Mouse (Mus musculus) CH12.LX (cell line): ENCODE measurements around the gene Col4a4. TPM values are rescaled to one million over a fixed set of nuclear protein-coding genes. Genes with fewer than 3 reads are reported as not detected.

Source experiments
- DNase-seq: peaks from one replicate; pipeline ENCODE4 v3.0.0-alpha.2; 2013; ENCODE audit errors: extremely low read depth
- H3K27ac ChIP-seq: 2 replicates; pipeline ENCODE4 v1.5.1; 2012; ENCODE audit warnings: low read depth, mild to moderate bottlenecking, control low read depth, moderate library complexity; ENCODE audit not compliant: insufficient read depth
- H3K27me3 ChIP-seq: replicated peaks from 2 replicates; pipeline ENCODE3; 2012; ENCODE audit warnings: inconsistent platforms
- H3K36me3 ChIP-seq, 2 experiments: replicated peaks in 1 of 2; 2 replicates each; pipeline versions ENCODE3 to v1.6.1; 2012; ENCODE audit warnings: inconsistent platforms in 1 of 2, low read length in 1 of 2, mild to moderate bottlenecking in 1 of 2, mixed read lengths in 1 of 2, moderate library complexity in 1 of 2; ENCODE audit not compliant: control insufficient read depth in 1 of 2, insufficient read depth in 1 of 2
- H3K4me1 ChIP-seq, 2 experiments: 2 replicates each; pipeline ENCODE4 v1.6.1; 2012; ENCODE audit warnings: inconsistent platforms in 1 of 2, moderate library complexity in 1 of 2; ENCODE audit not compliant: insufficient read depth in 2 of 2, control insufficient read depth in 1 of 2
- H3K4me2 ChIP-seq: 2 replicates; pipeline ENCODE4 v1.6.1; 2012; ENCODE audit warnings: low read depth, mild to moderate bottlenecking, control low read depth; ENCODE audit not compliant: poor library complexity, insufficient read depth, severe bottlenecking
- H3K4me3 ChIP-seq, 3 experiments: fragments of 150-350 bp in 1 of 3; sonication (generic) in 1 of 3; replicated peaks in 1 of 3; 2 replicates each; pipeline versions ENCODE3 to v1.5.1; 2011 to 2012; ENCODE audit warnings: low read depth in 2 of 3, low read length in 2 of 3, mild to moderate bottlenecking in 2 of 3, moderate library complexity in 2 of 3, control low read depth in 1 of 3, improper control_type of control experiment in 1 of 3, inconsistent platforms in 1 of 3, mixed read lengths in 1 of 3; ENCODE audit not compliant: poor library complexity in 1 of 3
- H3K79me2 ChIP-seq: replicated peaks from 2 replicates; pipeline ENCODE4 v1.6.1; 2012; ENCODE audit warnings: mild to moderate bottlenecking, moderate library complexity; ENCODE audit not compliant: control insufficient read depth, poor library complexity, insufficient read depth, severe bottlenecking; ENCODE audit errors: extremely low read depth
- H3K9ac ChIP-seq: 2 replicates; pipeline ENCODE4 v1.6.1; 2012; ENCODE audit warnings: low read depth, mild to moderate bottlenecking, control low read depth, moderate library complexity; ENCODE audit not compliant: insufficient read depth
- H3K9me3 ChIP-seq: replicated peaks from 2 replicates; pipeline ENCODE3; 2012; ENCODE audit warnings: low read length, inconsistent platforms, mixed read lengths
- BHLHE40 ChIP-seq: IDR thresholded peaks from 2 replicates; pipeline ENCODE4 v1.6.1; 2011; ENCODE audit warnings: mild to moderate bottlenecking, low read depth, low read length, improper control_type of control experiment
- CHD2 ChIP-seq: IDR thresholded peaks from 2 replicates; pipeline ENCODE4 v1.6.1; 2011; ENCODE audit warnings: low read length, improper control_type of control experiment
- ELF1 ChIP-seq: IDR thresholded peaks from 2 replicates; pipeline ENCODE4 v1.6.1; 2014; ENCODE audit warnings: low read depth, mild to moderate bottlenecking, inconsistent platforms, low read length, improper control_type of control experiment
- EP300 ChIP-seq: IDR thresholded peaks from 2 replicates; pipeline ENCODE4 v1.6.1; 2011; ENCODE audit warnings: low read length, improper control_type of control experiment
- GABPA ChIP-seq: IDR thresholded peaks from 2 replicates; pipeline ENCODE4 v1.6.1; 2012; ENCODE audit warnings: low read depth, low read length, improper control_type of control experiment, inconsistent platforms; ENCODE audit not compliant: insufficient replicate concordance
- HCFC1 ChIP-seq: IDR thresholded peaks from 2 replicates; pipeline ENCODE4 v1.6.1; 2012; ENCODE audit warnings: low read depth, mild to moderate bottlenecking, inconsistent platforms, low read length, improper control_type of control experiment
- IRF4 ChIP-seq: IDR thresholded peaks from 2 replicates; pipeline ENCODE4 v1.6.1; 2014; ENCODE audit warnings: low read depth, mild to moderate bottlenecking, inconsistent platforms, low read length, improper control_type of control experiment
- JUN ChIP-seq: IDR thresholded peaks from 2 replicates; pipeline ENCODE4 v1.6.1; 2011; ENCODE audit warnings: low read depth, mild to moderate bottlenecking, low read length, improper control_type of control experiment, moderate library complexity; ENCODE audit not compliant: insufficient read depth
- JUND ChIP-seq: conservative IDR thresholded peaks from 2 replicates; pipeline ENCODE4 v1.6.1; 2011; ENCODE audit warnings: low read depth, low read length, improper control_type of control experiment
- KAT2A ChIP-seq: IDR thresholded peaks from 2 replicates; pipeline ENCODE4 v1.6.1; 2012; ENCODE audit warnings: low read length, improper control_type of control experiment, inconsistent platforms; ENCODE audit not compliant: insufficient replicate concordance
- MAFK ChIP-seq: IDR thresholded peaks from 2 replicates; pipeline ENCODE4 v1.6.1; 2011; ENCODE audit warnings: low read length, improper control_type of control experiment; ENCODE audit not compliant: insufficient replicate concordance
- MAX ChIP-seq: IDR thresholded peaks from 2 replicates; pipeline ENCODE4 v1.6.1; 2011; ENCODE audit warnings: low read length, improper control_type of control experiment
- MAZ ChIP-seq: IDR thresholded peaks from 2 replicates; pipeline ENCODE4 v1.6.1; 2012; ENCODE audit warnings: low read depth, mild to moderate bottlenecking, inconsistent platforms, low read length, improper control_type of control experiment, moderate library complexity
- MEF2A ChIP-seq: IDR thresholded peaks from 2 replicates; pipeline ENCODE4 v1.6.1; 2014; ENCODE audit warnings: low read depth, mild to moderate bottlenecking, inconsistent platforms, low read length, improper control_type of control experiment, borderline replicate concordance
- MXI1 ChIP-seq: IDR thresholded peaks from 2 replicates; pipeline ENCODE4 v1.6.1; 2011; ENCODE audit warnings: mild to moderate bottlenecking, low read depth, low read length, improper control_type of control experiment
- MYC ChIP-seq: IDR thresholded peaks from 2 replicates; pipeline ENCODE4 v1.6.1; 2011; ENCODE audit warnings: low read depth, mild to moderate bottlenecking, improper control_type of control experiment, low read length
- NELFE ChIP-seq: IDR thresholded peaks from 2 replicates; pipeline ENCODE4 v1.6.1; 2011; ENCODE audit warnings: low read depth, low read length, improper control_type of control experiment
- PAX5 ChIP-seq: IDR thresholded peaks from 2 replicates; pipeline ENCODE4 v1.6.1; 2012; ENCODE audit warnings: low read length, inconsistent platforms, mixed read lengths
- POLR2AphosphoS2 ChIP-seq: IDR thresholded peaks from 2 replicates; pipeline ENCODE4 v1.6.1; 2011; ENCODE audit warnings: low read depth, low read length, improper control_type of control experiment
- RCOR1 ChIP-seq: conservative IDR thresholded peaks from 2 replicates; pipeline ENCODE4 v1.6.1; 2012; ENCODE audit warnings: low read depth, mild to moderate bottlenecking, inconsistent platforms, low read length, improper control_type of control experiment
- SIN3A ChIP-seq: IDR thresholded peaks from 2 replicates; pipeline ENCODE4 v1.6.1; 2012; ENCODE audit warnings: low read length, improper control_type of control experiment, inconsistent platforms
- SMC3 ChIP-seq: IDR thresholded peaks from 2 replicates; pipeline ENCODE4 v1.6.1; 2011; ENCODE audit warnings: low read depth, low read length, improper control_type of control experiment
- TBP ChIP-seq: conservative IDR thresholded peaks from 2 replicates; pipeline ENCODE4 v1.6.1; 2011; ENCODE audit warnings: low read depth, low read length, improper control_type of control experiment
- TCF12 ChIP-seq: IDR thresholded peaks from 2 replicates; pipeline ENCODE4 v1.6.1; 2014; ENCODE audit warnings: low read depth, mild to moderate bottlenecking, inconsistent platforms, low read length, improper control_type of control experiment
- UBTF ChIP-seq: IDR thresholded peaks from 2 replicates; pipeline ENCODE4 v1.6.1; 2012; ENCODE audit warnings: low read depth, mild to moderate bottlenecking, inconsistent platforms, low read length, improper control_type of control experiment, moderate library complexity
- USF2 ChIP-seq: conservative IDR thresholded peaks from 2 replicates; pipeline ENCODE4 v1.6.1; 2011; ENCODE audit warnings: low read depth, low read length, improper control_type of control experiment
- ZC3H11A ChIP-seq: IDR thresholded peaks from 2 replicates; pipeline ENCODE4 v1.6.1; 2012; ENCODE audit warnings: low read depth, mild to moderate bottlenecking, inconsistent platforms, low read length, improper control_type of control experiment
- ZKSCAN1 ChIP-seq: IDR thresholded peaks from 2 replicates; pipeline ENCODE4 v1.6.1; 2012; ENCODE audit warnings: low read depth, inconsistent platforms, low read length, improper control_type of control experiment, borderline replicate concordance
- ZMIZ1 ChIP-seq: IDR thresholded peaks from 2 replicates; pipeline ENCODE4 v1.6.1; 2012; ENCODE audit warnings: low read depth, mild to moderate bottlenecking, inconsistent platforms, low read length, improper control_type of control experiment
- ZNF384 ChIP-seq: IDR thresholded peaks from 2 replicates; pipeline ENCODE4 v1.6.1; 2012; ENCODE audit warnings: low read depth, low read length, improper control_type of control experiment, inconsistent platforms
- dilution Hi-C: fragments of 300-500 bp; cut with MboI; formaldehyde crosslinking; loops from 2 replicates; pipeline ENCODE4 v1.14.3; 2020; ENCODE audit warnings: low sequenced_read_pairs; ENCODE audit not compliant: extremely low pct_unique_long_range_greater_than_20kb, extremely low pct_ligation_motif_present
- in situ Hi-C: fragments of 300-500 bp; cut with MboI; formaldehyde crosslinking; loops from 3 replicates; pipeline ENCODE4 v1.14.3; 2019; ENCODE audit warnings: low sequenced_read_pairs, low pct_ligation_motif_present, low pct_unique_long_range_greater_than_20kb, mixed read lengths
- polyA plus RNA-seq: library from polyadenylated mRNA; unstranded; fragments of >175 nt; gene quantifications from 2 replicates; pipeline ENCODE4 v1.2.1, GENCODE M21; 2012; ENCODE audit warnings: low read depth; ENCODE audit not compliant: insufficient read length
- total RNA-seq, 2 experiments: library from RNA; depleted of rRNA; stranded (reverse); fragments of 300-350 nt in 1 of 2; fragments of >200 nt in 1 of 2; gene quantifications; 2 replicates each; pipeline ENCODE4 v1.2.3; 2012 to 2014

Col4a4 gene
- total and polyA plus RNA-seq, 3 experiments, result under 0.01 to 0.03 TPM; not detected in 1

GRCm38 (mm10) chr1:82624934-82625333, 38.3 kb upstream of the Col4a4 start:
- Histone ChIP-seq H3K9me3 (no peaks in the 10 kb centered on the region), H3K4me2 (no peak overlapping the region), H3K27me3 (no peaks in the 10 kb centered on the region), H3K36me3 (no peaks in the 10 kb centered on the region), H3K27ac (no peak overlapping the region), H3K4me3 (no peak overlapping the region), H3K9ac (no peak overlapping the region), H3K4me1 (no peaks in the 10 kb centered on the region), H3K79me2 (no peaks in the 10 kb centered on the region)
- DNase-seq, result no peak
- in situ Hi-C loops (no loop called here), dilution Hi-C loops (no loop called here)
- TF ChIP-seq GABPA (no peak), NELFE (no peak), USF2 (no peak), MAFK (no peak), SIN3A (no peak), IRF4 (no peak), CHD2 (no peak), MYC (no peak), TBP (no peak), PAX5 (no peak), MAX (no peak), JUND (no peak), POLR2AphosphoS2 (no peak), JUN (no peak), MXI1 (no peak), ZNF384 (no peak), TCF12 (no peak), MAZ (no peak)

- no peak overlapping the region for H3K4me3 ChIP-seq
- no peak for TF ChIP-seq ELF1
- no peak for TF ChIP-seq MEF2A
- TF ChIP-seq USF2, result no peak
- TF ChIP-seq BHLHE40, result no peak
- no peak for TF ChIP-seq MAFK
- no peak for TF ChIP-seq MXI1
- TF ChIP-seq MYC, result no peak
- no peak for TF ChIP-seq TBP
- no peak for TF ChIP-seq CHD2
- TF ChIP-seq ZKSCAN1, result no peak
- no peak for TF ChIP-seq EP300
- TF ChIP-seq HCFC1, result no peak
- TF ChIP-seq ZC3H11A, result no peak
- no peak for TF ChIP-seq RCOR1
- TF ChIP-seq SMC3, result no peak
- TF ChIP-seq GABPA, result no peak
- TF ChIP-seq ZMIZ1, result no peak
- no peak for TF ChIP-seq TCF12
- no peak for TF ChIP-seq UBTF
- TF ChIP-seq KAT2A, result no peak
- H3K9ac ChIP-seq, result no peak overlapping the region
- H3K9me3 ChIP-seq, result no peaks in the 10 kb centered on the region
- no peaks in the 10 kb centered on the region for H3K79me2 ChIP-seq
- dilution Hi-C loops (no loop called here), in situ Hi-C loops (no loop called here)
- no peak overlapping the region for H3K4me2 ChIP-seq
- no peaks in the 10 kb centered on the region for H3K27me3 ChIP-seq
- no peaks in the 10 kb centered on the region for H3K4me1 ChIP-seq
- no peak overlapping the region for H3K27ac ChIP-seq
- DNase-seq, result no peak
- H3K36me3 ChIP-seq, result no peaks in the 10 kb centered on the region
These were observed 33.3 kb upstream of the Col4a4 start for GRCm38 (mm10) chr1:82619981-82620380.
